Mouse (Mus musculus) adrenal gland, adult (tissue): Measurements from ENCODE around the gene Gast.
"Not testable (repeated sequence)": the region's sequence is repeated elsewhere in the genome, so short reads cannot be mapped to it uniquely, and the experiment has no call there.

ENCODE experiments used
- DNase-seq, 2 experiments: peaks; one replicate each; pipeline ENCODE4 v3.0.0; 2022 to 2023; ENCODE audit warnings: low spot score in 1 of 2; ENCODE audit not compliant: inconsistent age in 2 of 2

Gast gene

GRCm38 (mm10) chr11:100360175-100360574 is 26.0 kb downstream of the Gast start:
- no peak for DNase-seq

- DNase-seq: not testable (repeated sequence)
Observed at GRCm38 (mm10) chr11:100361059-100361458, 26.9 kb downstream of the Gast start.

- peak; percentile 77 to 94 for DNase-seq
Observed at GRCm38 (mm10) chr11:100362209-100362978, 28.2 kb downstream of the Gast start.

- peak; percentile 72 to 89 for DNase-seq
Observed at GRCm38 (mm10) chr11:100362979-100363562, 28.9 kb downstream of the Gast start.

- no peak for DNase-seq
Observed at GRCm38 (mm10) chr11:100369145-100369544, 34.9 kb downstream of the Gast start.

GRCm38 (mm10) chr11:100369822-100370221 is 35.6 kb downstream of the Gast start:
- no peak for DNase-seq

- no peak for DNase-seq
Observed at GRCm38 (mm10) chr11:100371981-100372558, 37.9 kb downstream of the Gast start.

GRCm38 (mm10) chr11:100375127-100375526 is 40.9 kb downstream of the Gast start:
- DNase-seq: no peak

GRCm38 (mm10) chr11:100376005-100376404 is 41.8 kb downstream of the Gast start:
- no peak for DNase-seq

- no peak for DNase-seq
Observed at GRCm38 (mm10) chr11:100376746-100377389, 42.7 kb downstream of the Gast start.

GRCm38 (mm10) chr11:100377989-100378388 is 43.8 kb downstream of the Gast start:
- DNase-seq: no peak

- DNase-seq: no peak
Observed at GRCm38 (mm10) chr11:100378446-100378845, 44.2 kb downstream of the Gast start.

GRCm38 (mm10) chr11:100379311-100379710 is 45.1 kb downstream of the Gast start:
- no peak for DNase-seq

- no peak for DNase-seq
Observed at GRCm38 (mm10) chr11:100382682-100383081, 48.5 kb downstream of the Gast start.

- no peak for DNase-seq
Observed at GRCm38 (mm10) chr11:100385016-100385415, 50.8 kb downstream of the Gast start.

GRCm38 (mm10) chr11:100386586-100386985 is 52.4 kb downstream of the Gast start:
- DNase-seq: no peak
